Mouse (Mus musculus): Measurements from ENCODE around the gene Zbtb18.

Zbtb18 gene

DNA sequence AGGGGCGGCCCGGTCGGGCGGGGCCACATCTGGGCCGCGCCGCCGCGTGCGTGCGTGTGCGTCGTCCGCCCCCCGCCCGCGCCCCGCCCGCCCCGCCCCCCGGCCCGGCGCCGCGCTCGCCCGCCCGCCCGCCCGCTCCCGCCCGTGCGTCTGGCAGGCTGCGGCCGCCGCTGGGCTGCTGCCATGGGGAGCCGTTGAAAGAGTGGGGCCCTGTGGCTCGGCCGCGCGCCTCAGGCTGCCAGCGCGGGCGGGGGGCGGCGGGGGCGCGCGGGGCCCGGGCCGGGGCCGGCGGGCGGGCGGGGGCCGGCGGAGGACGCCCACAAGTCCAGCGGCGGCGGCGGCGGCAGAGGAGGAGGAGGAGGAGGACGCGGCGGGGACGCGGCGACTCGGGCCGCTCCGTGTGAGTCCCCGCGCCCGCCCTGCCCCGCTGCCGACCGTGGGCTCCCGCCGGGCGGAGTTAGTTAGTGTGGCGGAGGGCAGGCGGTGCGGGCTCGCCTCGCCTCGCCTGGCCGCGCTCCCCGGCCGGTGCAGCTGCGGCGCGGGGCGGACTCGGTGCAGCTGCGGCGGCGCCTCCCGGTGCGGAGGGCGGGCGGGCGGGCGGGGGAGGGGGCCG is at the start of gene Zbtb18:
Gene Zbtb18 (plus strand): TSS at position 156 of the 613 bp plus-strand sequence.
- peak; percentile 28 for DNase-seq (ENCODE audit: low spot score)

GRCm38 (mm10) chr1:177397455-177397854 is 44.7 kb upstream of the Zbtb18 start:
- no peak for DNase-seq (ENCODE audit: low spot score)

DNA sequence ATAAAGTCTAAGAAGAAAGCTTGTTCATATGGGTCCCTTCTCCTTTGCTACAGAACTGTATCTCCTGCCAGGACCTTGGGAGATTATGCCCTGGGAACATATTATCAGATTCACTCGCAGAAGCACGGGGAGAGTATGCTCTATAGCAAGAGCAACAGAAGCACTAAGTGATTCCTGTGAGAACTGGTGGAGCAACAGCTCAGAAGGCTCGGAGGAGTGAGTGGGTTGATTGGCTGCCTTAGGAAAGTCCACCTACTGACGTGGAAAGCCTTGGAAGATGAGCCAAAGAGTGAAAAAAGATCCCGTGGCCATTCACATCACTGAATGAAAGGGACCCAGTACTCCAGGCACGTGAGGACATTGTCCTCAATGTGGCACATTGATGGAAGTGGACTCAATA is 37.0 kb upstream of the Zbtb18 start:
- no peak for DNase-seq (ENCODE audit: low spot score)

GRCm38 (mm10) chr1:177408690-177409089 is 33.5 kb upstream of the Zbtb18 start:
- DNase-seq (ENCODE audit: low spot score), result peak; percentile 44

DNA sequence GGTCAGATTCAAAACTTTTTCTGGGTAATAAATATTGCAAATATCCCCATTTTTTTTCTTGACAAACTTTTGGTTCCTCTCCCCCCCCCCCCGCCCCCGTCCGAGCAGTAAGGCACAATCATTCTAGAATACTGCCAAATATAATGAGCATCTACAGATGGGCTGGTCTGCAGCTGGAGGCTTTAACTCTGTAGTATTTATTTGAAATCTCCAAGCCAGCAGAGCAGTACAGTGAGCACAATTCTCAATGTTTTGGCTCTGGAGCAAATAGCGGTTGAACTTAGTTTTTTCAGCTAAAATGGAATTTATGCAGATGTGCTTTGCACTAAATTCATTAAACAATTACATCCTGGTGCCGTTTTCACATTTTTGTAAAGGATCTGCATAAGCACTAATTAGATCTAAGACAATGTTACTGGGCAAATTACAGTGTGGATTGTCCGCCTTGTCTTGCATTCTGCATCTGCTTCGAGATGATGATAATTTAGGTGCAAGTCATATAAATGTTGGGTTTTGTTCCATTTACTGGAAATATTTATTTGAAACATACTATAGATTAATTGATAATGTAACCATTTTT is 31.3 kb upstream of the Zbtb18 start:
- no peak for DNase-seq (ENCODE audit: low spot score)

- DNase-seq (ENCODE audit: low spot score), result no peak
Observed at GRCm38 (mm10) chr1:177411359-177412358, 30.5 kb upstream of the Zbtb18 start.

DNA sequence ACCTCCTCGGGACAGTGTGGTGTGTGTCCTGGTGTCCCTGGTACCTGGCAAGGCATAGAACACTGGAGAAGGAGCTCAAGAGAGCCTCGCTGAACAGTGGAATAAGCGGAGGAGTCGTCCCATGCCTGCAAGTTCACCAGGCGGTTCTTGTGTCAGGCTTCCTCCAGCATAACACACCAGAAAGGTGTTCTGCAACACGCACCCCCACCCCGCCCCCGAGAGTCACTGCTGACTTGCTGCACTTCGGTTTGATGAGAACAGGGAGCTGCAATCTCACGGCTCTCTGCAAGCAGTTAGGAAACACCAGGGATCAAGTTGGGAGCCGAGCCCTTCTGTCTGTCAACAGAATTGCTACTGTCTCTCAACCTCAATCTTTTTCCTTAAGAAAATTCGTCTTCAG is 22.8 kb upstream of the Zbtb18 start:
- no peak for DNase-seq (ENCODE audit: low spot score)

DNA sequence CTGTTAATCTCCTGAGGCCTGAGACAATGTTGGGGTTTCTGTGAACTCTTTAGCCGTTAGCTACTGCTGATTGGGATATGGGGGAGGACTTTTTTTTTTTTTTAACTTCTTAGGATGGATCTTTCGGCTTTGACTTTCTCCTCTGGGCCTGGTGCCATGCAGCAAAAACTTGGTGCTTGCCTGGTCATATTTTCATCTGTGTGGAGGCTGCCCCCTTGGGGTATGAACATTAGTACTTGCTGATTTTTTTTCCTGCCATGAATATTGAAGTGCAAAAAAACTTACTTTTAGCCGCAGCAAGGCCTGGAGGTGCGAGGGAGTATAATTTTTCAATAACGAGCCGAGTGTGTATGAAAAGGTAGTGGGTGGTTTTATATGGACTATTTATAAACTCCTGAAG is 22.0 kb upstream of the Zbtb18 start:
- no peak for DNase-seq (ENCODE audit: low spot score)

DNA sequence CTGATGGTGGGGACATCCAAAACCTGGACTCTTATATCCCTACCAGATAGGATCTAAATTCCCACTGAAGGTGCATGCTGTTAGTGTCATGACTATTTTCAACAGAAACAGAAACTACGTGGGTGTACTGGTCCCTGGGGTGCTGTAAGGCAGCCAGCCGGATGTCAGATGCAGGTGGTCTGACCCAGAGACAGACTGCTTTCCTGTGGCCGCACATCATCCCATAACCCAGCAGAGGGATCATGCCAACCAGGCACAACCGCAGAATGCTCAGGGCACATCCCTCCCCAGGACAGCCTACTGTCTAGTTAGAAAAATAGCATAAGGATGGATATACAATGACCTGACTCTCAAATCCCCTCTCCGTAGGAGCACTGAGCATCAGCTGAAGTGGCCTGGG is 14.3 kb upstream of the Zbtb18 start:
- peak; percentile 7 for DNase-seq (ENCODE audit: low spot score)

DNA sequence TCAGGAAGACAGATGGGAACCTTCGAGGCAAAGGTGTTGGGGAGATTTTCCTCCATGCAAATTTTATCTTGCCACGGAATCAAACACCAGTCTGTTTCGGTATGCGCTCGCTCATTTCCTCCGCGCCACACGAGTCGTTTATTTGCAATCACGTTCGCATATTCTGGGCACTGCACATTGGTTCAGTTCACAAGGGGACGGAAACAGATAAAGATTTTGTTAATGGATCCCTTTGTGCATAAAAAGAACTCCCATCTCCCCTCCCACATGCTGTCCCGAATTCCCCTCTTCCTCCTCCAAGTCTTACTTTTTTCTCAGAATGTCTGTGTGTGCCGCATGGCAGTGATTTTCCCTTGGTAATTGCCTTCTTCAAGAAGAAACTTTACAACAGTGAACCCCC is 13.8 kb upstream of the Zbtb18 start:
- no peak for DNase-seq (ENCODE audit: low spot score)

- DNase-seq (ENCODE audit: low spot score), result no peak
Observed at GRCm38 (mm10) chr1:177429067-177429466, 13.1 kb upstream of the Zbtb18 start.

GRCm38 (mm10) chr1:177440411-177440810 is 1.7 kb upstream of the Zbtb18 start:
- no peak for DNase-seq (ENCODE audit: low spot score)

DNA sequence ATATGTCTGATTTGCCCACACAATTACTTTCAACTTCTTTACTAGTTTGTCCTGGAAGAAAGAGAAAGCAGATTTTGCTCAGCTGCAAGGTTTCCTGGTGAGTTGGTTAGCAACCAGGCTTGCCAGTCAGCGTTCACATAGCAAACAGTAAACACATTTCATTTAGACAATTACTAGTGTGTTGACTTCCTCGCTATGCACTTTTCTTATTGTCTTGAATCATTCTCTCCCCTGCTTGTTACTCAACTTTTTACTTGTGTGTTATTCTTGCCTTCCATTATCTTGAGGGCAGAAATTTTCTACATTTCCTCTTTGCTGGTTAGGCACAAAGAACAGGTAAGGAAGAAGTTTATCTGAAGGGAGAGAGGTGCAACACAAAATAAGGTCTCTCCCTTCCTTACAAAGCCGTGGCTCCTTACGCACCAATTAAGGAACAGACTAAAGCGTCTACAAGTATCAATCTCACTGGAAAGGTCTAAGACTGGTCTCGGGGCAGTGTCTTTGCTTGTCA is 1.1 kb upstream of the Zbtb18 start:
- peak; percentile 21 for DNase-seq (ENCODE audit: low spot score)

- peak; percentile 99 for DNase-seq (ENCODE audit: low spot score)
Observed at GRCm38 (mm10) chr1:177441492-177442195, 507 bp upstream of the Zbtb18 start.

GRCm38 (mm10) chr1:177442821-177443723 is 921 bp downstream of the Zbtb18 start:
- peak; percentile 40 for DNase-seq (ENCODE audit: low spot score)

GRCm38 (mm10) chr1:177443724-177444482 is 1.8 kb downstream of the Zbtb18 start:
- DNase-seq (ENCODE audit: low spot score), result no peak

- no peak for DNase-seq (ENCODE audit: low spot score)
Observed at GRCm38 (mm10) chr1:177444483-177444810, 2.3 kb downstream of the Zbtb18 start.

DNA sequence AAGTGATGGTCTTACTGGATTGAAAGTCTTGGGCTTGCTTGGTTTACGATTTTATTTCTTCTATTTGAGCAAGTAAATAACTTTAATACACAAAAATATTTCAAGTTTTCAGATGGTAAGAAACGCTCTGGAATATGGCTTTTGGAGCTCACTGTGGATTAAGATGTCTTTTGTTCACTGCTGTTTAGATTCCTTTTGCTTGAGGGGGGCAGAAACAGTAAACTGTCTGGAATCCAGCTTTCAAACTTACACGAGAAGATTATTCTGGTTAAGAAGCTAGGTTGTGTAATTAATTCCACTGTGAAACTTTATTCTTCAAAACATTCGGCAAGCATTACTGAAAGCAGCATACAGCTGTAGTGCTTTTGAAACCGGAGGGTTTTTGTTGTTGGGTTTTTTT is 2.8 kb downstream of the Zbtb18 start:
- no peak for DNase-seq (ENCODE audit: low spot score)

- DNase-seq (ENCODE audit: low spot score), result no peak
Observed at GRCm38 (mm10) chr1:177445461-177446130, 3.4 kb downstream of the Zbtb18 start.

GRCm38 (mm10) chr1:177447086-177447485 is 4.9 kb downstream of the Zbtb18 start:
- no peak for DNase-seq (ENCODE audit: low spot score)

All from T-cell, adult 2 months (primary cell).